Mouse (Mus musculus) stomach, embryonic 14.5 days (tissue): ENCODE measurements around the gene Dmkn. TPM values are rescaled to one million over a fixed set of nuclear protein-coding genes. Genes with fewer than 3 reads are reported as not detected.
"Not testable (repeated sequence)": the region's sequence is repeated elsewhere in the genome, so short reads cannot be mapped to it uniquely, and the experiment has no call there.

Experiments
- ATAC-seq: fragments of 200-750 bp; cut with Nextera tagmentation; 2 replicates; pipeline ENCODE4 v1.8.0; 2017; ENCODE audit warnings: low read depth, moderate TSS enrichment; ENCODE audit not compliant: insufficient number of reproducible peaks, insufficient read depth, low FRiP score
- H3K27ac ChIP-seq: fragments of 300-500 bp; sonication (generic); 2 replicates; pipeline ENCODE4 v1.5.1; 2014; ENCODE audit warnings: mild to moderate bottlenecking, low read length, moderate library complexity, mixed read lengths
- H3K27me3 ChIP-seq: fragments of 300-500 bp; sonication (generic); 2 replicates; pipeline ENCODE4 v1.6.1; 2014; ENCODE audit warnings: low read length, control low read depth, mixed read lengths; ENCODE audit not compliant: control insufficient read depth, insufficient read depth
- H3K36me3 ChIP-seq: fragments of 300-500 bp; sonication (generic); 2 replicates; pipeline ENCODE4 v1.6.1; 2014; ENCODE audit warnings: mild to moderate bottlenecking, control low read depth, low read length, moderate library complexity, mixed read lengths; ENCODE audit not compliant: control insufficient read depth, insufficient read depth
- H3K4me1 ChIP-seq: fragments of 300-500 bp; sonication (generic); 2 replicates; pipeline ENCODE4 v1.6.1; 2014; ENCODE audit warnings: low read length, control low read depth, mixed read lengths; ENCODE audit not compliant: control insufficient read depth, insufficient read depth
- H3K4me2 ChIP-seq: fragments of 300-500 bp; sonication (generic); replicated peaks from 2 replicates; pipeline ENCODE4 v1.6.1; 2014; ENCODE audit warnings: low read depth, low read length, control low read depth
- H3K4me3 ChIP-seq: fragments of 300-500 bp; sonication (generic); 2 replicates; pipeline ENCODE4 v1.5.1; 2014; ENCODE audit warnings: low read depth, low read length, control low read depth
- H3K9ac ChIP-seq: fragments of 300-500 bp; sonication (generic); replicated peaks from 2 replicates; pipeline ENCODE4 v1.6.1; 2014; ENCODE audit warnings: low read depth, mild to moderate bottlenecking, control low read depth, low read length, moderate library complexity, mixed read lengths
- H3K9me3 ChIP-seq: fragments of 300-500 bp; sonication (generic); 2 replicates; pipeline ENCODE4 v1.6.1; 2016; ENCODE audit warnings: low read depth, low read length, control low read depth; ENCODE audit not compliant: control insufficient read depth
- WGBS: fragments of 180-500 bp; shearing (Covaris S2); extraction: QIAGEN DNeasy Blood & Tissue Kit; methylation state at CpG from one replicate; pipeline ENCODE4 v1.1.7; 2014; 5-methylcytosine and 5-hydroxymethylcytosine counted together
- polyA plus RNA-seq: library from polyadenylated mRNA; unstranded; fragments of >200 nt; fragmentation: Nextera tagmentation; extraction: Ambion mirVana; gene quantifications from 2 replicates; pipeline ENCODE4 v1.2.1, GENCODE M21; 2014

Gene Dmkn
- polyA plus RNA-seq, 1 experiment from 2014 or later, result 5.9 TPM

DNA sequence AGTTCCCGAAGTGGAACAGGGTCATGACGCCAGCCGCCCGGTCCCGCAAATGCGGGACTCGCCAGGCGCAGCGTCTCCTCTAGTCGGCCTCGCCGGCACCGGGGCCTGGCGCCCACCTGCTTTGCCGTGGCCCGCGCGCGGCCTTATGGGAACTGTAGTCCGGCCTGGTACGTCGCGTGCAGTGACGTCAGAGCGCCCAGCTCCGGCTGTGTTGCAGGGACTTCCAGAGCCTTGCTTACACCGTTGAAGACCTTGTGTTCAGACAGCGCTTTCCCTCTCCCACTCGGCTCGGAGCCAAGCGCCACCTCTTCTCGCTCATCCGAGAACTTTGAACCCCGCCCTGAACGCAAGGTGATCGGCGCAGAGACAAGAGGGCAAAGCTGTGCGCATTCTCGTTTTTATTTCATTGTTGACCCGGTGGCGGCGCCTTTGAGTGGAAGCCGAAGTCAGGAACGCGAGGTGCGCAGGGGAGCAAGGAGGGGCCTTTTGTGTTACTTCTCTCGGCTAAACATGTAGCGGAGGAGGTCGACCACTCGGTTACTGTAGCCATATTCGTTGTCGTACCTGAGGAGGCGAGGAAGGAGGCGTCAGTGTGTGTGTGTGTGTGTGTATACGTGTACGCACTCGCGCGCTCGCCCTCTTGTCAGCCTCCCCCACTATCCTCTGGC lies 34.0 kb upstream of the Dmkn start, which contains the start of gene Tmem147:
Tmem147 (minus strand) TSS at position 145 of the 668 bp plus-strand sequence.
- peak within 1 kb of the TSS; percentile 72 for H3K4me3 ChIP-seq
- H3K4me1 ChIP-seq, result peaks cover 7% of the 10 kb centered on the region
- H3K4me2 ChIP-seq, result peak within 1 kb of the TSS; percentile 82
- WGBS, result under 1% methylated on average over 60 of the region's 60 CpGs
- peak within 1 kb of the TSS; percentile 71 for H3K27ac ChIP-seq
- peak within 1 kb of the TSS; percentile 75 for H3K9ac ChIP-seq
- peaks cover 9% of the 10 kb centered on the region for H3K36me3 ChIP-seq
- ATAC-seq, result peak; percentile 97
- no peaks in the 10 kb centered on the region for H3K9me3 ChIP-seq
- H3K27me3 ChIP-seq, result no peaks in the 10 kb centered on the region

DNA sequence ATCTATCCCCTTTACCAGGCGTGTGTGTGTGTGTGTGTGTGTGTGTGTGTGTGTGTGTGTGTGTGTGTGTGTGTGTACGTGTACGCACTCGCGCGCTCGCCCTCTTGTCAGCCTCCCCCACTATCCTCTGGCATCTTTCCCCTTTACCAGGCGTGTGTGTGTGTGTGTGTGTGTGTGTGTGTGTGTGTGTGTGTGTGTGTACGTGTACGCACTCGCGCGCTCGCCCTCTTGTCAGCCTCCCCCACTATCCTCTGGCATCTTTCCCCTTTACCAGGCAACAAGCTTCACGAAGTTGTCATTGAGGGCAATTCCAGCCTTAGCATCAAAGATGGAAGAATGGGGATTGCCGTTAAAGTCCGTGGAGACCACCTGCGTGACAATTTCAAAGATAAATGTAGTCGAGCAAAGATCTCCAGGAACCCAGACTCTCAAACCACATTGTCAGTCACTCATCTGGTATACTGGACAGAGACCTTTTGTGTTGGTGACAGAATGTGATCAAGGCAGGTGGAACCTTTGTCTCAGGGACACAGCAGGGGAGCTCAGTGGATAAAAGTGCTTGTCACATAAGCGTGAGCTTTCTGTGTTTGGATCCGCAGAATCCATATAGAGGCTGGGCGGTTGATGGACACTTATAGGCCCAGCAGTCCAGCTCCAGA lies 33.4 kb upstream of the Dmkn start:
- peak overlapping the region; percentile 44 for H3K4me2 ChIP-seq
- H3K4me3 ChIP-seq, result peak overlapping the region; percentile 72
- peaks cover 12% of the 10 kb centered on the region for H3K36me3 ChIP-seq
- ATAC-seq, H3K9me3 ChIP-seq, H3K27me3 ChIP-seq, H3K4me1 ChIP-seq: not testable (repeated sequence)
- 26% methylated on average over 10 of the region's 22 CpGs for WGBS
- H3K9ac ChIP-seq, result peak overlapping the region; percentile 75
- peak overlapping the region; percentile 71 for H3K27ac ChIP-seq

GRCm38 (mm10) chr7:30736211-30736610 lies 27.3 kb upstream of the Dmkn start:
- no peaks in the 10 kb centered on the region for H3K4me1 ChIP-seq
- no peak overlapping the region for H3K4me3 ChIP-seq
- ATAC-seq, result no peak
- peaks cover 21% of the 10 kb centered on the region for H3K36me3 ChIP-seq
- no peaks in the 10 kb centered on the region for H3K27me3 ChIP-seq
- H3K27ac ChIP-seq, result no peak overlapping the region
- H3K9ac ChIP-seq, result no peak overlapping the region
- no peak overlapping the region for H3K4me2 ChIP-seq
- H3K9me3 ChIP-seq, result no peaks in the 10 kb centered on the region
- WGBS, result 76% methylated on average over 3 of the region's 3 CpGs

DNA sequence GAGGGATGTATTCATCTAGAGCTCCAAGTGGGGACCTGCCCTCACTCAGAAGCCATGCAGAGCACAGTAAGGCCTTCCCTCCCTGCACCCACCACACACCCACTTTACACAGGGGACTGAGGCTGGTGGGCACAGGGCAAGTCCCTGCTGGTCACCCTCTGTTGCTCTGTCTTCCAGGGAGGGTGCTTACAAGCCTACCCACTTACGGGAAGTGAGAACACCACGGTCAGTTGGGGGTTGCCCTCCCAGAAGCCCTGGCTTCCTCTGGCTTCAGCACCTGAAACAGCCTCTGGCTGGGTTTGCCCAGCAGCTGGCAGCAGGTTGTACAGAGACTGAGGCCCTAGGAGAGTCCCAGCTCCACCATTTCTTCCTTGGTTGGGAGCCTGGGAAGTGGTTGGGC lies 21.0 kb upstream of the Dmkn start:
- not testable (repeated sequence) for H3K4me3 ChIP-seq, H3K27me3 ChIP-seq, H3K9ac ChIP-seq, H3K36me3 ChIP-seq, H3K4me2 ChIP-seq, H3K27ac ChIP-seq, H3K4me1 ChIP-seq, ATAC-seq, H3K9me3 ChIP-seq
- WGBS, result 84% methylated on average over 2 of the region's 2 CpGs

DNA sequence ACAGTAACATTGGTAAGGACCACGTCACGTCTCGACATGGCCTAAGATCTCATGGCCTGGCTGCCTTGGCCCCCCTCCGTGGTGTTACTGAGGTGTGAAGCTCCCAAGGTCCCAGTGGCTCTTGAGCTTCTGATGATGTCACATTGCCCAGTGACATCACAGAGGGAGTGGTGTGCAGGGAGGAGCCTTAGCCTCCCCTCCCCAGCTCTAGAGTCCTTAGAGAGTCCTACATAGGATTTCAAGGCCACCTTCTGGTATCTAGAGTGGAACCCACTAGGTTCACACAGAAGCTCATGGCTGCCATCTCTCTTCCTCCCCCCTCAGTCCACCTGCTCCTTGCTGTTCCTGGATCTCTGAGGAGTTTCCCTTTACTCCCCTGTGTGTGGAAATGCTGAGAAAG lies 19.9 kb upstream of the Dmkn start, which contains the start of gene Gapdhs:
Gapdhs (minus strand) TSS at position 65 of the 400 bp plus-strand sequence.
- H3K27me3 ChIP-seq, H3K9me3 ChIP-seq, H3K27ac ChIP-seq, H3K4me2 ChIP-seq, H3K36me3 ChIP-seq, H3K9ac ChIP-seq, H3K4me1 ChIP-seq, H3K4me3 ChIP-seq, ATAC-seq: not testable (repeated sequence)
- WGBS, result 89% methylated on average over 3 of the region's 4 CpGs

- ATAC-seq, result no peak
Measured at GRCm38 (mm10) chr7:30744022-30744598, 19.4 kb upstream of the Dmkn start.

GRCm38 (mm10) chr7:30747525-30748204 lies 15.9 kb upstream of the Dmkn start:
- Histone ChIP-seq H3K4me3 (no peak overlapping the region), H3K9ac (no peak overlapping the region), H3K36me3 (no peaks in the 10 kb centered on the region), H3K27ac (no peak overlapping the region), H3K9me3 (no peaks in the 10 kb centered on the region), H3K4me1 (no peaks in the 10 kb centered on the region), H3K4me2 (no peak overlapping the region), H3K27me3 (no peaks in the 10 kb centered on the region)
- WGBS, result 82% methylated on average over 7 of the region's 7 CpGs
- no peak for ATAC-seq

More at GRCm38 (mm10) chr7:30744022-30744598, 19.4 kb upstream of the Dmkn start:
- Histone ChIP-seq H3K9me3 (no peaks in the 10 kb centered on the region), H3K36me3 (no peaks in the 10 kb centered on the region), H3K27ac (no peak overlapping the region), H3K27me3 (no peaks in the 10 kb centered on the region), H3K9ac (no peak overlapping the region), H3K4me1 (no peaks in the 10 kb centered on the region), H3K4me2 (no peak overlapping the region), H3K4me3 (no peak overlapping the region)
- WGBS, result 35% methylated on average over 4 of the region's 4 CpGs

DNA sequence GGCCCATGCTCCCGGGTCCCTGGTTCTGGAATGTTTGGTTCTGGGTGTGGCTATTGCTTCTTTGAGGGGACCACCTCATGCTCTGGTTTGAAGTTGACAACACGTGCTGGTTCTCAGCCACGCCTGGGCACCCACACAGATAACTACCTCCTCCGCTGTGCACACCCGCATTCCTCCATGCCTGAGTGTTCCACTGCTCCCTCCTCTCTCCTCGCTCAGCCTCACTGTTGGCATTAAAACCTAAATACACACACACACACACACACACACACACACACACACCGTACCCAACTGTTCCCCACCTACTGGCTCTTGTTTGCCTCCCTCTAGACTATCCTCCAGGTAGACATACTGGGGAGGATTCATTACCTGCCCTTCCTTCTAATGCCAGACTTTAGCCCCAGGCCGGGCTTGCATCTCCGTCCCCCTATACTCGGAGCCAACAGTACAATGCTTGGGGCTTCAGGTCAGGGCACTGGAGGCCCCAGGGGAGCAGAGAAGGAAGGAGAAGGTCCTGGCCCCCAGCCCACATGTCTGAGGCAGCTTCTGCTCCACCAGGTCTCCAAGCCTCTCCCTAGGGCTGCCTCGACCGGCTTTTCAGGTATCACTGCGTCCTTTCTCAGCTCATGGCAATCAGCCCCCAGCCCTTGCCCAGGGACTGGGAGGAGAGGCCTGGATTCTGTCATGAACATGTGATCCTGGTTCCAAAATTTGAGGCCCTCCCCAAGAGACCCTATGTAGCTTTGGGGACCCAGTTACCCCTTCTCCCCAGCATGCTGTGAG lies 13.5 kb upstream of the Dmkn start:
- no peak overlapping the region for H3K4me3 ChIP-seq
- H3K9ac ChIP-seq, result no peak overlapping the region
- H3K27ac ChIP-seq, result no peak overlapping the region
- no peaks in the 10 kb centered on the region for H3K27me3 ChIP-seq
- ATAC-seq, result peak; percentile 40; the same call in 1 of the 2 replicates
- no peaks in the 10 kb centered on the region for H3K4me1 ChIP-seq
- H3K9me3 ChIP-seq, result 0 out of 2 replicates have a peak, but pooled peaks cover 3% of the 10 kb centered on the region
- WGBS, result 73% methylated on average over 13 of the region's 13 CpGs
- H3K4me2 ChIP-seq, result no peak overlapping the region
- H3K36me3 ChIP-seq, result no peaks in the 10 kb centered on the region
